Mouse (Mus musculus) myocyte (in vitro differentiated cells): ENCODE results near the gene Rnf157.

Experiments used
- MAX ChIP-seq: IDR thresholded peaks from one replicate; pipeline ENCODE4 v1.6.1; 2011; ENCODE audit warnings: low read depth, mild to moderate bottlenecking, control low read depth
- MYOG ChIP-seq, 3 experiments: IDR thresholded peaks; one replicate each; pipeline ENCODE4 v1.6.1; 2011; ENCODE audit warnings: control low read depth in 2 of 3, low read depth in 2 of 3, mild to moderate bottlenecking in 2 of 3; ENCODE audit not compliant: insufficient read length in 2 of 3, control insufficient read depth in 1 of 3, insufficient read depth in 1 of 3
- POLR2A ChIP-seq: IDR thresholded peaks from one replicate; pipeline ENCODE4 v1.6.1; 2011; ENCODE audit warnings: low read depth, mild to moderate bottlenecking, control low read depth, moderate library complexity; ENCODE audit not compliant: insufficient read length
- POLR2AphosphoS2 ChIP-seq: IDR thresholded peaks from one replicate; pipeline ENCODE4 v1.6.1; 2011; ENCODE audit warnings: low read depth, control low read depth; ENCODE audit not compliant: insufficient read length
- SRF ChIP-seq: IDR thresholded peaks from one replicate; pipeline ENCODE4 v1.6.1; 2011; ENCODE audit warnings: low read depth; ENCODE audit not compliant: control insufficient read depth, insufficient read length
- TCF12 ChIP-seq: IDR thresholded peaks from one replicate; pipeline ENCODE4 v1.6.1; 2011; ENCODE audit warnings: mild to moderate bottlenecking, control low read depth; ENCODE audit not compliant: poor library complexity, insufficient read depth, severe bottlenecking
- USF1 ChIP-seq: IDR thresholded peaks from one replicate; pipeline ENCODE4 v1.6.1; 2011; ENCODE audit warnings: low read depth, mild to moderate bottlenecking, control low read depth, moderate library complexity

DNA sequence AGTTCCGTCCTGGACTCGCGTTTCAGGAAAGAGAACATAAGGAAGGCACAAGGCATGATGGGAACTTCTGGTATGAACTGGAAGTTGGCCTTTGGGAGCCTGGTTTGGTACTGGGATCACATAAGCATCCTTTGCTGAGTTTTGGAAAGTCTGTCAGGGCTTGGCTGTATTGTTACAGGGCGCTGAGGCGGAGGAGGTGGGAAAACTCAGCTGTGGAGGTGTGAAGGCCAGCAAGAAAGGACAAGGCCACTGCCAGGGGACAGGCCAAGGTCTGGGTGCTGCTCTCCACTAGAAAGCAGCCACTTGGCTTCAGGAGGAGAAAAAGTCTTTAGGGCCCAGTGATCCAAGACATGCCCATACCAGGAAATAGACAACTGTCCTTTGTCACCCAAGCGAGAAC is 30.5 kb upstream of the Rnf157 start:
- TF ChIP-seq POLR2AphosphoS2 (no peak), POLR2A (no peak), SRF (no peak), USF1 (no peak), MYOG (IDR thresholded peaks at IDR 0.05; ENCODE audit: control insufficient read depth in 1 of 3, insufficient read depth in 1 of 3, insufficient read length in 2 of 3, low read depth in 2 of 3) (no peak), MAX (no peak), TCF12 (no peak)
